26 mouse cellular contexts compared by ENCODE assay signal in genomic region chr17:43676241-43676640, GRCm38 (mm10). TPM values are rescaled to one million over a fixed set of nuclear protein-coding genes. Genes with fewer than 3 reads are reported as not detected.
A peak's percentile ranks its signal among the peaks of the same experiment; 100 is the strongest.
DNase-seq lines count a peak whose midpoint lies in the region; ATAC-seq and TF ChIP-seq lines count a peak whose summit lies in the region.
"Had no signal": no experiment of that assay in that cellular context is flagged by ENCODE, and none has a peak within 500 bp of the region (broad histone marks: within the 10 kb centered on the region; RNA-seq: fewer than 3 reads in every experiment).

No protein-coding gene starts in this region.

- no peak for ATAC-seq in midbrain, embryonic 11.5 days (ENCODE audit: low FRiP score)
- no peak for ATAC-seq in midbrain, embryonic 14.5 days (ENCODE audit: low FRiP score, low TSS enrichment)
- ATAC-seq: activated CD4-positive, CD25-positive, alpha-beta regulatory T cell, adult 4 months; midbrain, embryonic 13.5 days had no signal

- H3K4me3 ChIP-seq in layer of hippocampus, adult 2 months: no peak overlapping the region
- H3K4me3 ChIP-seq in midbrain, embryonic 11.5 days (ENCODE audit: low read depth, low read length): no peak overlapping the region
- H3K4me3 ChIP-seq in midbrain, embryonic 14.5 days (replicated peaks; ENCODE audit: low read depth, low read length): no peak overlapping the region
- no peak overlapping the region for H3K4me3 ChIP-seq in MEL (ENCODE audit: control insufficient read depth in 1 of 2, insufficient read depth in 1 of 2, low read depth in 2 of 2, low read length in 2 of 2)
- H3K4me3 ChIP-seq in thymus, adult 2 months (ENCODE audit: control insufficient read depth, insufficient read depth, low read length): no peak overlapping the region
- H3K4me3 ChIP-seq: embryonic facial prominence, embryonic 10.5 days; hindbrain, embryonic 15.5 days; midbrain, embryonic 13.5 days; myocyte had no signal

- TF ChIP-seq EP300 in MEL (IDR thresholded peaks at IDR 0.05; ENCODE audit: low read depth in 1 of 2, low read length in 2 of 2): no peak

- no peaks in the 10 kb centered on the region for H3K9me3 ChIP-seq in midbrain, embryonic 11.5 days (ENCODE audit: control insufficient read depth, low read length)
- no peaks in the 10 kb centered on the region for H3K9me3 ChIP-seq in midbrain, embryonic 14.5 days (ENCODE audit: control insufficient read depth, low read length)
- H3K9me3 ChIP-seq in MEL (replicated peaks; ENCODE audit: insufficient read depth, low read length): no peaks in the 10 kb centered on the region
- H3K9me3 ChIP-seq: embryonic facial prominence, embryonic 10.5 days; hindbrain, embryonic 15.5 days; midbrain, embryonic 13.5 days had no signal

- H3K27ac ChIP-seq in layer of hippocampus, adult 2 months: no peak overlapping the region
- no peak overlapping the region for H3K27ac ChIP-seq in midbrain, embryonic 11.5 days (ENCODE audit: low read depth, low read length)
- H3K27ac ChIP-seq in midbrain, embryonic 14.5 days (replicated peaks; ENCODE audit: low read depth, low read length): no peak overlapping the region
- H3K27ac ChIP-seq in MEL (ENCODE audit: control insufficient read depth, low read depth, low read length): no peak overlapping the region
- no peak overlapping the region for H3K27ac ChIP-seq in thymus, adult 2 months (ENCODE audit: control insufficient read depth, insufficient read depth, low read length)
- H3K27ac ChIP-seq: embryonic facial prominence, embryonic 10.5 days; hindbrain, embryonic 15.5 days; midbrain, embryonic 13.5 days had no signal

- WGBS in midbrain, embryonic 11.5 days: 67% methylated on average over 1 of the region's 1 CpGs
- WGBS in midbrain, embryonic 14.5 days: 96% methylated on average over 1 of the region's 1 CpGs
- WGBS in thymus, adult 2 months: 93% methylated on average over 1 of the region's 1 CpGs

- no peaks in the 10 kb centered on the region for H3K79me2 ChIP-seq in MEL (ENCODE audit: control insufficient read depth, insufficient read depth, low read length, poor library complexity)

- H3K27me3 ChIP-seq in midbrain, embryonic 11.5 days (ENCODE audit: control insufficient read depth, insufficient read depth, low read length): no peaks in the 10 kb centered on the region
- no peaks in the 10 kb centered on the region for H3K27me3 ChIP-seq in midbrain, embryonic 14.5 days (ENCODE audit: control insufficient read depth, insufficient read depth, low read length)
- no peaks in the 10 kb centered on the region for H3K27me3 ChIP-seq in MEL (ENCODE audit: control insufficient read depth in 1 of 2, insufficient read depth in 2 of 2, low read length in 2 of 2)
- no peaks in the 10 kb centered on the region for H3K27me3 ChIP-seq in thymus, adult 2 months (ENCODE audit: control insufficient read depth, insufficient read depth, low read length)
- H3K27me3 ChIP-seq: CH12.LX; hindbrain, embryonic 15.5 days; midbrain, embryonic 13.5 days had no signal

- no peak for DNase-seq in layer of hippocampus, adult 2 months (ENCODE audit: low spot score in 2 of 2)
- no peak for DNase-seq in layer of hippocampus, adult 11-12 months (ENCODE audit: low spot score)
- DNase-seq in midbrain, embryonic 11.5 days (ENCODE audit: low spot score, missing footprints): peak; percentile 67
- no peak for DNase-seq in midbrain, embryonic 14.5 days
- no peak for DNase-seq in MEL (ENCODE audit: low read depth, low spot score)
- no peak for DNase-seq in thymus, adult 2 months
- DNase-seq in kidney, adult 18-20 months: no peak
- DNase-seq: adrenal gland, postnatal 10 days; cerebellum, adult 9-10 months; gastrocnemius, postnatal 10 days; heart, adult 18-20 months; heart, postnatal 36 days; kidney, adult 2 months; kidney, postnatal 25 days; layer of hippocampus, adult 9-11 months; lung, postnatal 4 days; thymus, postnatal 4 days had no signal

- no peaks in the 10 kb centered on the region for H3K4me1 ChIP-seq in midbrain, embryonic 11.5 days (ENCODE audit: control insufficient read depth, insufficient read depth, low read length)
- H3K4me1 ChIP-seq in midbrain, embryonic 14.5 days (ENCODE audit: control insufficient read depth, insufficient read depth, low read length): no peaks in the 10 kb centered on the region
- no peaks in the 10 kb centered on the region for H3K4me1 ChIP-seq in MEL (ENCODE audit: control insufficient read depth in 1 of 2, insufficient read depth in 2 of 2, low read length in 2 of 2)
- H3K4me1 ChIP-seq in thymus, adult 2 months (replicated peaks; ENCODE audit: control insufficient read depth, insufficient read depth, low read length): no peaks in the 10 kb centered on the region
- H3K4me1 ChIP-seq: hindbrain, embryonic 15.5 days; midbrain, embryonic 13.5 days had no signal

- no peak for TF ChIP-seq POLR2A in MEL (IDR thresholded peaks at IDR 0.05; ENCODE audit: control insufficient read depth in 1 of 2, insufficient read depth in 1 of 2, low read depth in 1 of 2, low read length in 2 of 2, poor library complexity in 1 of 2)
- TF ChIP-seq POLR2A in thymus, adult 2 months (IDR thresholded peaks at IDR 0.05; ENCODE audit: control insufficient read depth, extremely low read depth, insufficient read depth, low read length, poor library complexity): no peak

- no peak for TF ChIP-seq RAD21 in MEL (IDR thresholded peaks at IDR 0.05; ENCODE audit: low read depth, low read length)

- H3K4me2 ChIP-seq in midbrain, embryonic 11.5 days: no peak overlapping the region
- H3K4me2 ChIP-seq in midbrain, embryonic 14.5 days (ENCODE audit: low read length): no peak overlapping the region
- H3K4me2 ChIP-seq: hindbrain, embryonic 15.5 days; midbrain, embryonic 13.5 days had no signal

- no peaks in the 10 kb centered on the region for H3K36me3 ChIP-seq in midbrain, embryonic 11.5 days (ENCODE audit: control insufficient read depth, insufficient read depth, low read length)
- H3K36me3 ChIP-seq in midbrain, embryonic 14.5 days (ENCODE audit: control insufficient read depth, insufficient read depth, low read length): no peaks in the 10 kb centered on the region
- no peaks in the 10 kb centered on the region for H3K36me3 ChIP-seq in MEL (ENCODE audit: control insufficient read depth in 1 of 2, insufficient read depth in 2 of 2, low read length in 2 of 2)
- H3K36me3 ChIP-seq in thymus, adult 2 months (ENCODE audit: control insufficient read depth, insufficient read depth, low read length): no peaks in the 10 kb centered on the region
- H3K36me3 ChIP-seq: hindbrain, embryonic 15.5 days had no signal

- TF ChIP-seq CTCF in layer of hippocampus, adult 2 months (conservative IDR thresholded peaks at IDR 0.05): peak; percentile 30
- TF ChIP-seq CTCF in MEL (IDR thresholded peaks at IDR 0.05 in 2 of 3, conservative IDR thresholded peaks at IDR 0.05 in 1 of 3; ENCODE audit: control insufficient read depth in 1 of 3, insufficient read depth in 1 of 3, low read depth in 2 of 3, low read length in 3 of 3, poor library complexity in 1 of 3, severe bottlenecking in 1 of 3): no peak
- TF ChIP-seq CTCF in thymus, adult 2 months (IDR thresholded peaks at IDR 0.05; ENCODE audit: borderline replicate concordance, control insufficient read depth, extremely low read depth, insufficient read depth, low read length, poor library complexity): no peak

- H3K9ac ChIP-seq in midbrain, embryonic 11.5 days (ENCODE audit: low read length): no peak overlapping the region
- H3K9ac ChIP-seq in midbrain, embryonic 14.5 days (replicated peaks; ENCODE audit: low read length): no peak overlapping the region
- no peak overlapping the region for H3K9ac ChIP-seq in MEL (ENCODE audit: control insufficient read depth, low read depth, low read length, poor library complexity, severe bottlenecking)
- H3K9ac ChIP-seq: hindbrain, embryonic 15.5 days; midbrain, embryonic 13.5 days had no signal

TF ChIP-seq in MEL, 35 proteins besides CTCF, POLR2A, EP300 and RAD21:
- no peak for TF ChIP-seq NRF1 (IDR thresholded peaks at IDR 0.05; ENCODE audit: insufficient read depth, low read depth, low read length, poor library complexity, severe bottlenecking)
- 0 out of 2 replicates have a peak, but pooled peaks have one; percentile 4 for TF ChIP-seq SMC3 (IDR thresholded peaks at IDR 0.05; ENCODE audit: low read depth, low read length)

RNA-seq across cellular contexts. Expression of gene Cyp39a1, which starts 9.0 kb away (rescaled TPM):
- total RNA-seq in layer of hippocampus, adult 2 months (2021): 1 to 10 TPM in 1 of 2 experiments, under 1 TPM in 1; 0.79 to 1.1 TPM
- polyA plus RNA-seq in midbrain, embryonic 11.5 days (2014; fragmentation: Nextera tagmentation; extraction: Ambion mirVana): 31.4 and 37.0 TPM in 2 replicates
- 5.7 and 10.4 TPM in 2 replicates for polyA plus RNA-seq in midbrain, embryonic 14.5 days (2014; fragmentation: Nextera tagmentation; extraction: Ambion mirVana)
- not detected in 2 replicates for total RNA-seq in MEL (2012; rRNA removed)
- polyA plus RNA-seq in MEL (2012; ENCODE audit: insufficient read depth in 1 of 2, insufficient read length in 2 of 2, low read depth in 1 of 2, low replicate concordance in 2 of 2, missing spikeins in 1 of 2): not detected
- polyA plus RNA-seq in thymus, adult 2 months (2012; rRNA removed): 0.20 and 0.35 TPM in 2 replicates

RNA-seq across cellular contexts. Expression of gene Slc25a27, which starts 9.2 kb away (rescaled TPM):
- total RNA-seq in layer of hippocampus, adult 2 months (2021): 10 to 100 TPM; 38.0 to 42.9 TPM
- 26.8 and 30.8 TPM in 2 replicates for polyA plus RNA-seq in midbrain, embryonic 11.5 days (2014; fragmentation: Nextera tagmentation; extraction: Ambion mirVana)
- polyA plus RNA-seq in midbrain, embryonic 14.5 days (2014; fragmentation: Nextera tagmentation; extraction: Ambion mirVana): 71.7 and 78.7 TPM in 2 replicates
- total RNA-seq in MEL (2012; rRNA removed): not detected in 2 replicates
- polyA plus RNA-seq in MEL (2012; ENCODE audit: insufficient read depth in 1 of 2, insufficient read length in 2 of 2, low read depth in 1 of 2, low replicate concordance in 2 of 2, missing spikeins in 1 of 2): not detected
- polyA plus RNA-seq in thymus, adult 2 months (2012; rRNA removed): 8.7 and 9.7 TPM in 2 replicates

RNA-seq across cellular contexts. Expression of gene Tdrd6, which starts 46.1 kb away (rescaled TPM):
- 1 to 10 TPM in 1 of 2 experiments, under 1 TPM in 1; 0.36 to 1.0 TPM for total RNA-seq in layer of hippocampus, adult 2 months (2021)
- not detected in 2 replicates for polyA plus RNA-seq in midbrain, embryonic 11.5 days (2014; fragmentation: Nextera tagmentation; extraction: Ambion mirVana)
- polyA plus RNA-seq in midbrain, embryonic 14.5 days (2014; fragmentation: Nextera tagmentation; extraction: Ambion mirVana): 0.78 and 0.92 TPM in 2 replicates
- not detected in 2 replicates for total RNA-seq in MEL (2012; rRNA removed)
- not detected for polyA plus RNA-seq in MEL (2012; ENCODE audit: insufficient read depth in 1 of 2, insufficient read length in 2 of 2, low read depth in 1 of 2, low replicate concordance in 2 of 2, missing spikeins in 1 of 2)
- polyA plus RNA-seq in thymus, adult 2 months (2012; rRNA removed): 0.01 TPM in 1 of 2 replicates, not detected in the other
- total RNA-seq: adrenal gland, postnatal 10 days; CH12.LX; common myeloid progenitor, adult 5-6 weeks; heart, adult 18-20 months; heart, postnatal 36 days had no signal
- polyA plus RNA-seq: activated CD4-positive, CD25-positive, alpha-beta regulatory T cell, adult 4 months; liver, embryonic 16.5 days; stomach, embryonic 14.5 days had no signal
